19 mouse cellular contexts compared by ENCODE assay signal in the genomic region with DNA sequence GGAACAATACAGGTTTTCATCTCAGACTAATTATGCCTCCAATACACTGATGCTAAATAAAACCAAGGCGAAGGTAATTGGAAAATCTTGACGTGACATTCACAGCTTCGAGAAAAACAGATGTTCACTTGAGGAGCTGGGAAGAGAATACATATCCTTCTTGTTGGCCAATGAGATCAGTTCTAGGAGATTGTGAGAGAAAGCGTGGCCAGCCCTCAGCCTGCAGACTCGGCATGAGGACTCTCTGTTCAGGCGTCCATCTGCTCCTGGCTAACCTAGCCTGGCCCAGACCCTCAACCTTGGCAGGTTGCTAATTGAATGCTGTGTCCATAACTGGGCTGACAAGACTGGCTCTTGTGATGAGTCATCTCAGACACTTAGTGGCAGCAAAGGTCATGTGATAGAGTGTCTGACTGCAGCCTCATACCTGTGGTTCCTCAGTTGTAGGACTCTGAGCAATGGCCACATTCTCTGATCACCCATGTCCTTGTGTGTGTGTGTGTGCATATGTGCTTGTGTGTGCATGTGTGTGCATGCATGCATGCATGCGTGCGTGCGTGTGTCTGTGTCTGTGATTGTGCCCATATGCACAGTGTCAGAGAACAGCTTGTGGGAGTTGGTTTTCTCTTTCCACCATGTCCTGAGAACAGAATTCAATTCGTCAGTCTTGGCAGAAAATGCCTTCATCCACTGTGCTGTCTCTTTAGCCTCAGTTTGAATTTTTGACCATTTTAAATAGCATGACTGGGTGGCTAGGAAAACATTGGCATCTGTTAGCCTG.
A peak's percentile ranks its signal among the peaks of the same experiment; 100 is the strongest.
DNase-seq lines count a peak whose midpoint lies in the region; ATAC-seq and TF ChIP-seq lines count a peak whose summit lies in the region.
"Had no signal": no experiment of that assay in that cellular context is flagged by ENCODE, and none has a peak within 500 bp of the region (broad histone marks: within the 10 kb centered on the region; RNA-seq: fewer than 3 reads in every experiment).

No protein-coding gene starts in this region.

- H3K27ac ChIP-seq in forebrain, embryonic 14.5 days (ENCODE audit: low read depth, low read length) = no peak overlapping the region
- no peak overlapping the region for H3K27ac ChIP-seq in forebrain, embryonic 11.5 days (ENCODE audit: low read depth, low read length)
- H3K27ac ChIP-seq in CH12.LX (ENCODE audit: insufficient read depth, low read depth) = no peak overlapping the region
- no peak overlapping the region for H3K27ac ChIP-seq in forebrain, embryonic 16.5 days (ENCODE audit: low read length)
- H3K27ac ChIP-seq: heart, adult 2 months; heart, embryonic 15.5 days; liver, embryonic 12.5 days; lung, embryonic 15.5 days; macrophage; midbrain, embryonic 15.5 days had no signal

- no peak overlapping the region for H3K9ac ChIP-seq in forebrain, embryonic 14.5 days (ENCODE audit: low read length)
- H3K9ac ChIP-seq in forebrain, embryonic 11.5 days (ENCODE audit: low read length) = no peak overlapping the region
- no peak overlapping the region for H3K9ac ChIP-seq in CH12.LX (ENCODE audit: insufficient read depth, low read depth)
- H3K9ac ChIP-seq in forebrain, embryonic 16.5 days (replicated peaks; ENCODE audit: low read depth, low read length) = no peak overlapping the region
- H3K9ac ChIP-seq: heart, embryonic 15.5 days; liver, embryonic 12.5 days; lung, embryonic 15.5 days; midbrain, embryonic 15.5 days had no signal

- no peaks in the 10 kb centered on the region for H3K79me2 ChIP-seq in CH12.LX (replicated peaks; ENCODE audit: control insufficient read depth, extremely low read depth, insufficient read depth, poor library complexity, severe bottlenecking)

- no peaks in the 10 kb centered on the region for H3K27me3 ChIP-seq in forebrain, embryonic 14.5 days (replicated peaks; ENCODE audit: control insufficient read depth, insufficient read depth, low read length)
- H3K27me3 ChIP-seq in forebrain, embryonic 11.5 days (ENCODE audit: control insufficient read depth, insufficient read depth, low read length) = no peaks in the 10 kb centered on the region
- no peaks in the 10 kb centered on the region for H3K27me3 ChIP-seq in CH12.LX (replicated peaks)
- H3K27me3 ChIP-seq in forebrain, embryonic 16.5 days (replicated peaks; ENCODE audit: control insufficient read depth, insufficient read depth, low read length) = no peaks in the 10 kb centered on the region
- H3K27me3 ChIP-seq: heart, embryonic 15.5 days; liver, embryonic 12.5 days; lung, embryonic 15.5 days; midbrain, embryonic 15.5 days had no signal

- peak; percentile 53 for DNase-seq in forebrain, embryonic 14.5 days (ENCODE audit: low spot score)
- no peak for DNase-seq in forebrain, embryonic 11.5 days (ENCODE audit: low spot score)
- peak; percentile 33 to 38 for DNase-seq in layer of hippocampus, adult 8-10 months (ENCODE audit: low spot score in 2 of 2)
- DNase-seq in layer of hippocampus, postnatal 14 days (ENCODE audit: low spot score in 2 of 2) = no peak
- DNase-seq in CH12.LX (ENCODE audit: extremely low read depth) = peak; percentile 10
- DNase-seq in lung, adult 18-20 months = no peak
- DNase-seq: adrenal gland, postnatal 14 days; gastrocnemius, postnatal 10 days; heart, adult 2 months; right cerebral cortex, postnatal 14 days had no signal

- TF ChIP-seq CTCF in CH12.LX (conservative IDR thresholded peaks at IDR 0.05 in 1 of 2, IDR thresholded peaks at IDR 0.05 in 1 of 2; ENCODE audit: low read depth in 2 of 2, low read length in 2 of 2) = peak in 1 of 2 experiments; percentile 38; a peak in 2 of 4 replicates

- 60% methylated on average over 10 of the region's 10 CpGs for WGBS in forebrain, embryonic 14.5 days
- WGBS in forebrain, embryonic 11.5 days = 79% methylated on average over 10 of the region's 10 CpGs
- WGBS in forebrain, embryonic 16.5 days = 53% methylated on average over 10 of the region's 10 CpGs

- peaks cover 2% of the 10 kb centered on the region; the same call in 1 of the 2 replicates for H3K4me1 ChIP-seq in forebrain, embryonic 14.5 days (ENCODE audit: control insufficient read depth, insufficient read depth, low read length)
- no peaks in the 10 kb centered on the region; the same call in 1 of the 2 replicates for H3K4me1 ChIP-seq in forebrain, embryonic 11.5 days (replicated peaks; ENCODE audit: control insufficient read depth, insufficient read depth, low read length)
- peaks cover 2 to 6% of the 10 kb centered on the region in 2 experiments; a peak in 1 of 4 replicates for H3K4me1 ChIP-seq in CH12.LX (ENCODE audit: control insufficient read depth in 1 of 2, insufficient read depth in 2 of 2)
- peaks cover 4% of the 10 kb centered on the region; the same call in 1 of the 2 replicates for H3K4me1 ChIP-seq in forebrain, embryonic 16.5 days (replicated peaks; ENCODE audit: control insufficient read depth, insufficient read depth, low read length)
- H3K4me1 ChIP-seq: heart, embryonic 15.5 days; liver, embryonic 12.5 days; lung, embryonic 15.5 days; midbrain, embryonic 15.5 days had no signal

- TF ChIP-seq POLR2A in CH12.LX (IDR thresholded peaks at IDR 0.05; ENCODE audit: low read depth, low read length) = no peak

- in situ Hi-C loops in CH12.LX (cut with MboI; ENCODE audit: low pct_ligation_motif_present, low pct_unique_long_range_greater_than_20kb, low sequenced_read_pairs) = no loop called here

- TF ChIP-seq RAD21 in CH12.LX (IDR thresholded peaks at IDR 0.05; ENCODE audit: low read depth, low read length) = peak; percentile 35

- no peak for TF ChIP-seq EP300 in CH12.LX (IDR thresholded peaks at IDR 0.05; ENCODE audit: low read length)

- H3K9me3 ChIP-seq in forebrain, embryonic 14.5 days (replicated peaks; ENCODE audit: control insufficient read depth, low read length) = no peaks in the 10 kb centered on the region
- no peaks in the 10 kb centered on the region for H3K9me3 ChIP-seq in forebrain, embryonic 11.5 days (ENCODE audit: control insufficient read depth, low read length)
- H3K9me3 ChIP-seq in CH12.LX (replicated peaks; ENCODE audit: low read length) = no peaks in the 10 kb centered on the region
- H3K9me3 ChIP-seq in forebrain, embryonic 16.5 days (ENCODE audit: control insufficient read depth, low read length) = no peaks in the 10 kb centered on the region
- H3K9me3 ChIP-seq: heart, embryonic 15.5 days; liver, embryonic 12.5 days; lung, embryonic 15.5 days; midbrain, embryonic 15.5 days had no signal

- no peak overlapping the region for H3K4me3 ChIP-seq in forebrain, embryonic 14.5 days (ENCODE audit: low read depth, low read length)
- no peak overlapping the region for H3K4me3 ChIP-seq in forebrain, embryonic 11.5 days (ENCODE audit: low read depth, low read length)
- H3K4me3 ChIP-seq in CH12.LX (replicated peaks in 1 of 3; ENCODE audit: low read depth in 2 of 3, low read length in 2 of 3, poor library complexity in 1 of 3) = no peak overlapping the region
- no peak overlapping the region for H3K4me3 ChIP-seq in forebrain, embryonic 16.5 days (replicated peaks; ENCODE audit: low read length)
- H3K4me3 ChIP-seq: erythroblast, embryonic 14.5 days; heart, adult 2 months; heart, embryonic 15.5 days; liver, embryonic 12.5 days; lung, embryonic 15.5 days; midbrain, embryonic 15.5 days had no signal

- ATAC-seq in forebrain, embryonic 14.5 days = peak; percentile 54
- ATAC-seq in forebrain, embryonic 11.5 days (replicated peaks; ENCODE audit: low FRiP score) = no peak
- ATAC-seq in forebrain, embryonic 16.5 days = peak; percentile 61
- ATAC-seq: activated CD4-positive, CD25-positive, alpha-beta regulatory T cell, adult 4 months; liver, embryonic 12.5 days; Patski had no signal

- H3K36me3 ChIP-seq in forebrain, embryonic 14.5 days (ENCODE audit: control insufficient read depth, insufficient read depth, low read length) = no peaks in the 10 kb centered on the region
- H3K36me3 ChIP-seq in forebrain, embryonic 11.5 days (ENCODE audit: control insufficient read depth, insufficient read depth, low read length) = no peaks in the 10 kb centered on the region
- H3K36me3 ChIP-seq in CH12.LX (replicated peaks in 1 of 2; ENCODE audit: control insufficient read depth in 1 of 2, insufficient read depth in 1 of 2, low read length in 1 of 2) = no peaks in the 10 kb centered on the region
- no peaks in the 10 kb centered on the region for H3K36me3 ChIP-seq in forebrain, embryonic 16.5 days (ENCODE audit: control insufficient read depth, insufficient read depth)
- H3K36me3 ChIP-seq: heart, embryonic 15.5 days; liver, embryonic 12.5 days; lung, embryonic 15.5 days; midbrain, embryonic 15.5 days had no signal

- no peak overlapping the region for H3K4me2 ChIP-seq in forebrain, embryonic 14.5 days (ENCODE audit: low read length)
- no peak overlapping the region for H3K4me2 ChIP-seq in forebrain, embryonic 11.5 days (ENCODE audit: low read depth, low read length, severe bottlenecking)
- H3K4me2 ChIP-seq in CH12.LX (ENCODE audit: insufficient read depth, low read depth, poor library complexity, severe bottlenecking) = no peak overlapping the region
- no peak overlapping the region for H3K4me2 ChIP-seq in forebrain, embryonic 16.5 days (ENCODE audit: low read length)
- H3K4me2 ChIP-seq: heart, embryonic 15.5 days; liver, embryonic 12.5 days; lung, embryonic 15.5 days; midbrain, embryonic 15.5 days had no signal

- dilution Hi-C loops in CH12.LX (cut with MboI; ENCODE audit: extremely low pct_ligation_motif_present, extremely low pct_unique_long_range_greater_than_20kb, low sequenced_read_pairs) = no loop called here

TF ChIP-seq in CH12.LX, 34 proteins besides CTCF, POLR2A, EP300 and RAD21:
- TF ChIP-seq BHLHE40 (IDR thresholded peaks at IDR 0.05; ENCODE audit: low read depth, low read length) = 0 out of 2 replicates have a peak, but pooled peaks have one; percentile 13
- 0 out of 2 replicates have a peak, but pooled peaks have one; percentile 2 for TF ChIP-seq USF1 (IDR thresholded peaks at IDR 0.05; ENCODE audit: low read depth, low read length)
- TF ChIP-seq UBTF (IDR thresholded peaks at IDR 0.05; ENCODE audit: low read depth, low read length) = no peak
- TF ChIP-seq MAX (IDR thresholded peaks at IDR 0.05; ENCODE audit: low read length) = no peak
- no peak for TF ChIP-seq NELFE (IDR thresholded peaks at IDR 0.05; ENCODE audit: low read depth, low read length)
- 0 out of 2 replicates have a peak, but pooled peaks have one; percentile 10 for TF ChIP-seq IRF4 (IDR thresholded peaks at IDR 0.05; ENCODE audit: low read depth, low read length)
- TF ChIP-seq SMC3 (IDR thresholded peaks at IDR 0.05; ENCODE audit: low read depth, low read length) = peak; percentile 30

Comparison
In these comparisons a context has a peak if more than half of its experiments do, and no peak if none do; other contexts are left out.
1. DNase-seq: peak in forebrain, embryonic 14.5 days (single experiment), layer of hippocampus, adult 8-10 months (2 of 2) and CH12.LX (single experiment); none in forebrain, embryonic 11.5 days (single experiment), layer of hippocampus, postnatal 14 days (0 of 2) and lung, adult 18-20 months (0 of 2).